Mouse (Mus musculus) myocyte (in vitro differentiated cells): ENCODE data around the gene Apobec4. TPM values are rescaled to one million over a fixed set of nuclear protein-coding genes. Genes with fewer than 3 reads are reported as not detected.

Experiments used
- H3K27me3 ChIP-seq: one replicate; pipeline ENCODE4 v1.6.1; 2011; ENCODE audit not compliant: control insufficient read depth, insufficient read depth, insufficient read length
- H3K36me3 ChIP-seq: one replicate; pipeline ENCODE4 v1.6.1; 2011; ENCODE audit not compliant: control insufficient read depth, insufficient read depth
- H3K4me2 ChIP-seq: one replicate; pipeline ENCODE4 v1.6.1; 2011; ENCODE audit warnings: low read depth, control low read depth
- H3K4me3 ChIP-seq: one replicate; pipeline ENCODE4 v1.5.1; 2011; ENCODE audit warnings: mild to moderate bottlenecking, control low read depth, moderate library complexity
- H3K79me2 ChIP-seq: one replicate; pipeline ENCODE4 v1.6.1; 2011; ENCODE audit not compliant: control insufficient read depth, insufficient read depth
- H3ac ChIP-seq: one replicate; pipeline ENCODE4 v1.6.1; 2011; ENCODE audit not compliant: control insufficient read depth, insufficient read length
- CEBPB ChIP-seq: IDR thresholded peaks from 2 replicates; pipeline ENCODE4 v1.6.1; 2011; ENCODE audit warnings: mild to moderate bottlenecking, moderate library complexity; ENCODE audit not compliant: poor library complexity, insufficient read depth, severe bottlenecking
- E2F4 ChIP-seq: IDR thresholded peaks from one replicate; pipeline ENCODE4 v1.6.1; 2011; ENCODE audit warnings: mild to moderate bottlenecking, control low read depth, moderate library complexity; ENCODE audit not compliant: insufficient read depth
- MAX ChIP-seq: IDR thresholded peaks from one replicate; pipeline ENCODE4 v1.6.1; 2011; ENCODE audit warnings: low read depth, mild to moderate bottlenecking, control low read depth
- MYOD1 ChIP-seq, 3 experiments: IDR thresholded peaks; one replicate each; pipeline ENCODE4 v1.6.1; 2011; ENCODE audit warnings: control low read depth in 2 of 3, low read depth in 2 of 3, mild to moderate bottlenecking in 2 of 3, moderate library complexity in 1 of 3; ENCODE audit not compliant: insufficient read length in 2 of 3, control insufficient read depth in 1 of 3
- MYOG ChIP-seq, 3 experiments: IDR thresholded peaks; one replicate each; pipeline ENCODE4 v1.6.1; 2011; ENCODE audit warnings: control low read depth in 2 of 3, low read depth in 2 of 3, mild to moderate bottlenecking in 2 of 3; ENCODE audit not compliant: insufficient read length in 2 of 3, control insufficient read depth in 1 of 3, insufficient read depth in 1 of 3
- POLR2A ChIP-seq: IDR thresholded peaks from one replicate; pipeline ENCODE4 v1.6.1; 2011; ENCODE audit warnings: low read depth, mild to moderate bottlenecking, control low read depth, moderate library complexity; ENCODE audit not compliant: insufficient read length
- POLR2AphosphoS2 ChIP-seq: IDR thresholded peaks from one replicate; pipeline ENCODE4 v1.6.1; 2011; ENCODE audit warnings: low read depth, control low read depth; ENCODE audit not compliant: insufficient read length
- REST ChIP-seq: IDR thresholded peaks from one replicate; pipeline ENCODE4 v1.6.1; 2011; ENCODE audit warnings: mild to moderate bottlenecking, control low read depth, moderate library complexity; ENCODE audit not compliant: insufficient read depth, insufficient read length
- SRF ChIP-seq: IDR thresholded peaks from one replicate; pipeline ENCODE4 v1.6.1; 2011; ENCODE audit warnings: low read depth; ENCODE audit not compliant: control insufficient read depth, insufficient read length
- TCF12 ChIP-seq: IDR thresholded peaks from one replicate; pipeline ENCODE4 v1.6.1; 2011; ENCODE audit warnings: mild to moderate bottlenecking, control low read depth; ENCODE audit not compliant: poor library complexity, insufficient read depth, severe bottlenecking
- TCF3 ChIP-seq: IDR thresholded peaks from one replicate; pipeline ENCODE4 v1.6.1; 2011; ENCODE audit warnings: low read depth, control low read depth; ENCODE audit not compliant: insufficient read length
- USF1 ChIP-seq: IDR thresholded peaks from one replicate; pipeline ENCODE4 v1.6.1; 2011; ENCODE audit warnings: low read depth, mild to moderate bottlenecking, control low read depth, moderate library complexity
- polyA plus RNA-seq: library from polyadenylated mRNA; unstranded; fragments of >200 nt; fragmentation: generic; extraction: Trizol; gene quantifications from one replicate; pipeline ENCODE4 v1.2.1, GENCODE M21; 2012; ENCODE audit warnings: missing spikeins

Gene Apobec4
- not detected for polyA plus RNA-seq

- Histone ChIP-seq H3K4me3 (no peak within 1 kb of the TSS), H3K27me3 (no peaks in the 10 kb centered on the region), H3K79me2 (no peaks in the 10 kb centered on the region), H3K36me3 (no peaks in the 10 kb centered on the region), H3K4me2 (peak within 1 kb of the TSS; percentile 3), H3ac (no peak within 1 kb of the TSS)
- TF ChIP-seq POLR2AphosphoS2 (no peak), TCF12 (no peak), REST (no peak), MAX (no peak), CEBPB (no peak), TCF3 (no peak), MYOD1 (IDR thresholded peaks at IDR 0.05; ENCODE audit: control insufficient read depth in 1 of 3, insufficient read length in 2 of 3, low read depth in 2 of 3) (no peak), SRF (no peak), POLR2A (no peak), E2F4 (no peak), USF1 (no peak), MYOG (IDR thresholded peaks at IDR 0.05; ENCODE audit: control insufficient read depth in 1 of 3, insufficient read depth in 1 of 3, insufficient read length in 2 of 3, low read depth in 2 of 3) (no peak)
Observed at GRCm38 (mm10) chr1:152750312-152750965, at the start of gene Apobec4. Gene Apobec4, plus strand, starts transcription at chr1:152750551.

GRCm38 (mm10) chr1:152701066-152701465 lies 49.3 kb upstream of the Apobec4 start:
- Histone ChIP-seq H3K27me3 (no peaks in the 10 kb centered on the region), H3K4me2 (no peak overlapping the region), H3K79me2 (no peaks in the 10 kb centered on the region), H3K36me3 (no peaks in the 10 kb centered on the region), H3K4me3 (no peak overlapping the region), H3ac (no peak overlapping the region)
- TF ChIP-seq TCF3: no peak
- no peak for TF ChIP-seq USF1
- no peak for TF ChIP-seq E2F4
- no peak for TF ChIP-seq MYOD1 (IDR thresholded peaks at IDR 0.05; ENCODE audit: control insufficient read depth in 1 of 3, insufficient read length in 2 of 3, low read depth in 2 of 3)
- no peak for TF ChIP-seq REST
- TF ChIP-seq POLR2A: no peak
- no peak for TF ChIP-seq SRF
- no peak for TF ChIP-seq CEBPB
- TF ChIP-seq TCF12: no peak
- TF ChIP-seq POLR2AphosphoS2: no peak
- TF ChIP-seq MAX: no peak
- TF ChIP-seq MYOG (IDR thresholded peaks at IDR 0.05; ENCODE audit: control insufficient read depth in 1 of 3, insufficient read depth in 1 of 3, insufficient read length in 2 of 3, low read depth in 2 of 3): no peak

- Histone ChIP-seq H3ac (no peak overlapping the region), H3K4me3 (no peak overlapping the region), H3K36me3 (no peaks in the 10 kb centered on the region), H3K79me2 (no peaks in the 10 kb centered on the region), H3K4me2 (no peak overlapping the region), H3K27me3 (no peaks in the 10 kb centered on the region)
- TF ChIP-seq POLR2A: no peak
Observed at GRCm38 (mm10) chr1:152702920-152703319, 47.4 kb upstream of the Apobec4 start.

GRCm38 (mm10) chr1:152703941-152704340 lies 46.4 kb upstream of the Apobec4 start:
- Histone ChIP-seq H3K4me2 (no peak overlapping the region), H3K4me3 (no peak overlapping the region), H3ac (no peak overlapping the region), H3K79me2 (no peaks in the 10 kb centered on the region), H3K36me3 (no peaks in the 10 kb centered on the region), H3K27me3 (no peaks in the 10 kb centered on the region)
- TF ChIP-seq TCF12 (no peak), TCF3 (no peak), SRF (no peak), MAX (no peak), CEBPB (no peak), MYOD1 (IDR thresholded peaks at IDR 0.05; ENCODE audit: control insufficient read depth in 1 of 3, insufficient read length in 2 of 3, low read depth in 2 of 3) (no peak), USF1 (no peak), MYOG (IDR thresholded peaks at IDR 0.05; ENCODE audit: control insufficient read depth in 1 of 3, insufficient read depth in 1 of 3, insufficient read length in 2 of 3, low read depth in 2 of 3) (no peak), E2F4 (no peak), POLR2A (no peak), REST (no peak)

- no peak overlapping the region for H3K4me3 ChIP-seq
- H3K79me2 ChIP-seq: no peaks in the 10 kb centered on the region
- no peaks in the 10 kb centered on the region for H3K36me3 ChIP-seq
- no peak overlapping the region for H3K4me2 ChIP-seq
- no peak overlapping the region for H3ac ChIP-seq
- no peaks in the 10 kb centered on the region for H3K27me3 ChIP-seq
- no peak for TF ChIP-seq POLR2A
- TF ChIP-seq MYOD1 (IDR thresholded peaks at IDR 0.05; ENCODE audit: control insufficient read depth in 1 of 3, insufficient read length in 2 of 3, low read depth in 2 of 3): no peak
- no peak for TF ChIP-seq CEBPB
- TF ChIP-seq REST: no peak
- TF ChIP-seq USF1: no peak
- TF ChIP-seq TCF3: no peak
- no peak for TF ChIP-seq E2F4
- no peak for TF ChIP-seq TCF12
- no peak for TF ChIP-seq SRF
- no peak for TF ChIP-seq MAX
- TF ChIP-seq MYOG (IDR thresholded peaks at IDR 0.05; ENCODE audit: control insufficient read depth in 1 of 3, insufficient read depth in 1 of 3, insufficient read length in 2 of 3, low read depth in 2 of 3): no peak
- no peak for TF ChIP-seq POLR2AphosphoS2
Observed at GRCm38 (mm10) chr1:152707560-152707959, 42.8 kb upstream of the Apobec4 start.
